Comparison of ENCODE assay signal across 12 mouse cellular contexts in genomic region chr11:5263078-5263730, GRCm38 (mm10). TPM values are rescaled to one million over a fixed set of nuclear protein-coding genes. Genes with fewer than 3 reads are reported as not detected.
DNase-seq lines count a peak whose midpoint lies in the region; ATAC-seq lines count a peak whose summit lies in the region.
"Had no signal": no experiment of that assay in that cellular context is flagged by ENCODE, and none has a peak within 500 bp of the region (broad histone marks: within the 10 kb centered on the region; RNA-seq: fewer than 3 reads in every experiment).

No protein-coding gene starts in this region.

- H3K9ac ChIP-seq in heart, embryonic 16.5 days (ENCODE audit: low read length) = no peak overlapping the region; the same call in 1 of the 2 replicates
- no peak overlapping the region for H3K9ac ChIP-seq in embryonic facial prominence, embryonic 13.5 days
- no peak overlapping the region for H3K9ac ChIP-seq in liver, embryonic 12.5 days

- 56% methylated on average over 26 of the region's 26 CpGs for WGBS in heart, embryonic 16.5 days
- WGBS in embryonic facial prominence, embryonic 13.5 days = 46% methylated on average over 26 of the region's 26 CpGs
- WGBS in liver, embryonic 12.5 days (ENCODE audit: insufficient replicate concordance) = 57% methylated on average over 26 of the region's 26 CpGs

- no peaks in the 10 kb centered on the region; the same call in 1 of the 2 replicates for H3K9me3 ChIP-seq in heart, embryonic 16.5 days (replicated peaks; ENCODE audit: control insufficient read depth, low read length)
- no peaks in the 10 kb centered on the region for H3K9me3 ChIP-seq in embryonic facial prominence, embryonic 13.5 days
- H3K9me3 ChIP-seq in liver, embryonic 12.5 days (replicated peaks) = no peaks in the 10 kb centered on the region
- H3K9me3 ChIP-seq: hindbrain, embryonic 10.5 days had no signal

- no peaks in the 10 kb centered on the region for H3K27me3 ChIP-seq in heart, embryonic 16.5 days (ENCODE audit: control insufficient read depth, insufficient read depth, low read length)
- peaks cover 6% of the 10 kb centered on the region; the same call in 1 of the 2 replicates for H3K27me3 ChIP-seq in embryonic facial prominence, embryonic 13.5 days
- peaks cover 28% of the 10 kb centered on the region for H3K27me3 ChIP-seq in liver, embryonic 12.5 days (replicated peaks)

- H3K36me3 ChIP-seq in heart, embryonic 16.5 days (ENCODE audit: control insufficient read depth, insufficient read depth) = no peaks in the 10 kb centered on the region
- no peaks in the 10 kb centered on the region for H3K36me3 ChIP-seq in embryonic facial prominence, embryonic 13.5 days
- no peaks in the 10 kb centered on the region for H3K36me3 ChIP-seq in liver, embryonic 12.5 days
- H3K36me3 ChIP-seq: hindbrain, embryonic 10.5 days had no signal

- no peak for DNase-seq in heart, adult 9 months (ENCODE audit: low spot score in 2 of 2)
- peak; percentile 31 for DNase-seq in thymus, postnatal 14 days
- DNase-seq in thymus, postnatal 10 days (ENCODE audit: low spot score in 2 of 2) = no peak
- peak; percentile 82 for DNase-seq in urinary bladder, postnatal 14 days (ENCODE audit: low spot score)
- no peak for DNase-seq in right cerebral cortex, adult 2 months (ENCODE audit: low spot score in 2 of 2)
- DNase-seq: adrenal gland, postnatal 10 days; kidney, adult 8-10 months had no signal

- no peak overlapping the region for H3K4me2 ChIP-seq in heart, embryonic 16.5 days (ENCODE audit: low read depth, low read length)
- H3K4me2 ChIP-seq in embryonic facial prominence, embryonic 13.5 days = peak overlapping the region; percentile 16; the same call in 1 of the 2 replicates
- H3K4me2 ChIP-seq in liver, embryonic 12.5 days = no peak overlapping the region

- H3K4me1 ChIP-seq in heart, embryonic 16.5 days (ENCODE audit: control insufficient read depth, insufficient read depth, low read length) = peaks cover 46% of the 10 kb centered on the region
- peaks cover 17% of the 10 kb centered on the region for H3K4me1 ChIP-seq in embryonic facial prominence, embryonic 13.5 days
- H3K4me1 ChIP-seq in liver, embryonic 12.5 days = peaks cover 25% of the 10 kb centered on the region

- peak overlapping the region; percentile 32; the same call in 1 of the 2 replicates for H3K27ac ChIP-seq in heart, embryonic 16.5 days (ENCODE audit: low read length)
- H3K27ac ChIP-seq in embryonic facial prominence, embryonic 13.5 days = peak overlapping the region; percentile 68
- no peak overlapping the region for H3K27ac ChIP-seq in liver, embryonic 12.5 days
- H3K27ac ChIP-seq: hindbrain, embryonic 10.5 days had no signal

- ATAC-seq in heart, embryonic 16.5 days (replicated peaks; ENCODE audit: extremely low read depth, insufficient read depth, low FRiP score) = no peak
- no peak for ATAC-seq in embryonic facial prominence, embryonic 13.5 days (ENCODE audit: insufficient number of reproducible peaks, insufficient read depth, low FRiP score, low TSS enrichment, low read depth)
- no peak for ATAC-seq in liver, embryonic 12.5 days

- no peak overlapping the region for H3K4me3 ChIP-seq in heart, embryonic 16.5 days (ENCODE audit: low read length)
- H3K4me3 ChIP-seq in embryonic facial prominence, embryonic 13.5 days = no peak overlapping the region
- no peak overlapping the region for H3K4me3 ChIP-seq in liver, embryonic 12.5 days
- H3K4me3 ChIP-seq: erythroblast, embryonic 14.5 days; hindbrain, embryonic 10.5 days had no signal

RNA-seq across cellular contexts. Expression of gene Kremen1, which starts 1.8 kb away (rescaled TPM):
- 28.1 and 34.0 TPM in 2 replicates for polyA plus RNA-seq in heart, embryonic 16.5 days (2015; fragmentation: Nextera tagmentation; extraction: Ambion mirVana)
- 23.8 and 25.1 TPM in 2 replicates for polyA plus RNA-seq in embryonic facial prominence, embryonic 13.5 days (2015; fragmentation: Nextera tagmentation; extraction: Ambion mirVana)
- polyA plus RNA-seq in liver, embryonic 12.5 days (2016; fragmentation: Nextera tagmentation; extraction: Ambion mirVana) = 2.4 and 3.1 TPM in 2 replicates

Comparison
In these comparisons a context has a peak if more than half of its experiments do, and no peak if none do; other contexts are left out.
1. DNase-seq: peak in thymus, postnatal 14 days (single experiment) and urinary bladder, postnatal 14 days (single experiment); none in heart, adult 9 months (0 of 2), thymus, postnatal 10 days (0 of 2) and right cerebral cortex, adult 2 months (0 of 2).